In genomic region chr7:143588006-143588405, GRCm38 (mm10) we compare ENCODE assay signal across 18 mouse cellular contexts. TPM values are rescaled to one million over a fixed set of nuclear protein-coding genes. Genes with fewer than 3 reads are reported as not detected.
A peak's percentile ranks its signal among the peaks of the same experiment; 100 is the strongest.
DNase-seq lines count a peak whose midpoint lies in the region; TF ChIP-seq lines count a peak whose summit lies in the region.
"Had no signal": no experiment of that assay in that cellular context is flagged by ENCODE, and none has a peak within 500 bp of the region (broad histone marks: within the 10 kb centered on the region; RNA-seq: fewer than 3 reads in every experiment).

No protein-coding gene starts in this region.

- peaks cover 4 to 15% of the 10 kb centered on the region in 2 experiments; a peak in 2 of 4 replicates for H3K4me1 ChIP-seq in ES-E14 (ENCODE audit: control insufficient read depth in 2 of 2, insufficient read depth in 2 of 2, low read length in 2 of 2, poor library complexity in 1 of 2)
- H3K4me1 ChIP-seq: forebrain, embryonic 13.5 days; intestine, embryonic 15.5 days; limb, embryonic 10.5 days; midbrain, embryonic 10.5 days; stomach, embryonic 15.5 days had no signal

- no peaks in the 10 kb centered on the region for H3K9me3 ChIP-seq in ES-E14 (ENCODE audit: control insufficient read depth, insufficient read depth, low read depth, low read length)
- H3K9me3 ChIP-seq: forebrain, embryonic 13.5 days; intestine, embryonic 15.5 days; limb, embryonic 10.5 days; liver, embryonic 15.5 days; midbrain, embryonic 10.5 days; stomach, embryonic 15.5 days had no signal

- in situ Hi-C loops in ES-E14 (cut with MboI; ENCODE audit: low sequenced_read_pairs in 2 of 2, unreplicated experiment in 2 of 2), result no loop called here

- H3K4me3 ChIP-seq in ES-E14 (ENCODE audit: insufficient read depth in 1 of 2, low read depth in 1 of 2, low read length in 2 of 2, poor library complexity in 1 of 2, severe bottlenecking in 1 of 2), result no peak overlapping the region
- H3K4me3 ChIP-seq: forebrain, embryonic 13.5 days; intestine, embryonic 15.5 days; limb, embryonic 10.5 days; liver, embryonic 15.5 days; midbrain, embryonic 10.5 days; myocyte; stomach, embryonic 15.5 days had no signal

- H3K36me3 ChIP-seq in ES-E14 (ENCODE audit: control insufficient read depth, insufficient read depth, low read length, poor library complexity, severe bottlenecking), result peaks cover 93% of the 10 kb centered on the region

- intact Hi-C loops in heart, postnatal 10 days (cut with DNase I), result no loop called here

- H3K27ac ChIP-seq in ES-E14 (ENCODE audit: insufficient read depth, low read depth, low read length, poor library complexity, severe bottlenecking), result no peak overlapping the region
- H3K27ac ChIP-seq: forebrain, embryonic 13.5 days; intestine, embryonic 15.5 days; limb, embryonic 10.5 days; liver, embryonic 15.5 days; midbrain, embryonic 10.5 days; stomach, embryonic 15.5 days had no signal

- peak; percentile 13 for DNase-seq in adrenal gland, postnatal 25 days
- DNase-seq in adrenal gland, adult 8-10 months, result no peak
- DNase-seq in ES-E14 (ENCODE audit: low read depth, low spot score), result no peak
- DNase-seq in cerebellum, postnatal 36 days, result peak; percentile 50 to 62
- DNase-seq in heart, postnatal 10 days, result peak; percentile 46 to 53
- DNase-seq in thymus, postnatal 36 days, result no peak
- DNase-seq in thymus, postnatal 25 days, result no peak
- no peak for DNase-seq in kidney, postnatal 4 days
- DNase-seq: kidney, postnatal 10 days; lung, postnatal 14 days; right cerebral cortex, postnatal 14 days had no signal

- H3K9ac ChIP-seq in ES-E14 (ENCODE audit: insufficient read depth, low read depth, low read length, poor library complexity, severe bottlenecking), result peak overlapping the region; percentile 2; the same call in 1 of the 2 replicates
- H3K9ac ChIP-seq: forebrain, embryonic 13.5 days; intestine, embryonic 15.5 days; liver, embryonic 15.5 days; stomach, embryonic 15.5 days had no signal

TF ChIP-seq in ES-E14, 5 proteins besides CTCF, POLR2A, EP300 and RAD21:
- TF ChIP-seq MAFK (IDR thresholded peaks at IDR 0.05; ENCODE audit: insufficient read depth, low read depth, low read length) (no peak), CHD2 (IDR thresholded peaks at IDR 0.05; ENCODE audit: low read depth, low read length) (no peak), ZC3H11A (IDR thresholded peaks at IDR 0.05; ENCODE audit: borderline replicate concordance, low read depth, low read length) (no peak), HCFC1 (IDR thresholded peaks at IDR 0.05; ENCODE audit: borderline replicate concordance, insufficient read depth, low read length) (no peak), ZNF384 (IDR thresholded peaks at IDR 0.05; ENCODE audit: low read depth, low read length) (no peak)
TF ChIP-seq in ES-E14: peak in this region for 0.

RNA-seq across cellular contexts. Expression of gene Cars, which starts 11.9 kb away (rescaled TPM):
- 47.3 and 74.9 TPM in 2 replicates for total RNA-seq in adrenal gland, postnatal 25 days (2021)
- total RNA-seq in adrenal gland, adult 8-10 months (2022), result 10 to 100 TPM; 42.6 to 63.9 (median 48.2) TPM
- total RNA-seq in ES-E14 (2012; rRNA removed), result 153 and 241 TPM in 2 replicates
- total RNA-seq in heart, postnatal 10 days (2021), result 10 to 100 TPM; 20.3 to 26.8 TPM

RNA-seq across cellular contexts. Expression of gene Nap1l4, which starts 39.1 kb away (rescaled TPM):
- total RNA-seq in adrenal gland, postnatal 25 days (2021), result 117 and 135 TPM in 2 replicates
- total RNA-seq in adrenal gland, adult 8-10 months (2022), result 100 to 1,000 TPM; 132 to 141 (median 135) TPM
- 103 and 123 TPM in 2 replicates for total RNA-seq in ES-E14 (2012; rRNA removed)
- 100 to 1,000 TPM; 192 to 197 TPM for total RNA-seq in heart, postnatal 10 days (2021)

RNA-seq across cellular contexts. Expression of gene Tnfrsf26, which starts 40.5 kb away (rescaled TPM):
- total RNA-seq in adrenal gland, postnatal 25 days (2021), result 1.0 and 1.4 TPM in 2 replicates
- 1 to 10 TPM in 3 of 4 experiments, under 1 TPM in 1; 0.77 to 1.5 (median 1.4) TPM for total RNA-seq in adrenal gland, adult 8-10 months (2022)
- total RNA-seq in ES-E14 (2012; rRNA removed), result 0.11 and 0.18 TPM in 2 replicates
- 1 to 10 TPM; 1.0 to 1.1 TPM for total RNA-seq in heart, postnatal 10 days (2021)

Comparison
In these comparisons a context has a peak if more than half of its experiments do, and no peak if none do; other contexts are left out.
1. DNase-seq: peak in adrenal gland, postnatal 25 days (single experiment), cerebellum, postnatal 36 days (2 of 2) and heart, postnatal 10 days (2 of 2); none in adrenal gland, adult 8-10 months (single experiment), ES-E14 (single experiment), thymus, postnatal 36 days (0 of 2), thymus, postnatal 25 days (single experiment) and kidney, postnatal 4 days (0 of 2).